Mouse (Mus musculus) 416B (cell line): Measurements from ENCODE around the gene Vmn2r25.
"Not testable (repeated sequence)": the region's sequence is repeated elsewhere in the genome, so short reads cannot be mapped to it uniquely, and the experiment has no call there.

Source experiments
- DNase-seq: peaks from one replicate; pipeline ENCODE4 v3.0.0; 2011; ENCODE audit warnings: low read depth

Gene Vmn2r25

DNA sequence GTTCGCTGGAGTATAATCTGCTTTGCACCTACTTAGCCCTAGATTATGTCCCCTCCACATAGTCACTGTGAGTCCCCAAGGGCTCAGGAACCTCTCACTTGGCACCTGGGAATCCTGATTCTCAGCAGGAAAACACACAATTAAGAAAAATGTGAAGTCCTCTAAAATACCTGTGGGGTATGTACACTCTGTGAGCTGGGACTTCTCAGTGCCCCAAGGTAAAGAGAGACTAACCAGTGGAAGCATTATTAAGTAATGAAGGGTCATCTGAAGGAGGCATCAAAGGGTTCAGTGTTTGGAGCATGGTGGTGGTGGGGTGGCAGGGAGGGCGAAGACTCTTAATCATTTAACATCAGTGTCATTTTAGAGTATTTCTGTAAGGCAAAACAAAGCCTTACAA lies at the start of gene Vmn2r25:
Gene Vmn2r25 (minus strand): TSS at position 101 of the 400 bp plus-strand sequence.
- DNase-seq: not testable (repeated sequence)

GRCm38 (mm10) chr6:123819951-123820350 lies 33.3 kb downstream of the Vmn2r25 start:
- peak; percentile 5 for DNase-seq

DNA sequence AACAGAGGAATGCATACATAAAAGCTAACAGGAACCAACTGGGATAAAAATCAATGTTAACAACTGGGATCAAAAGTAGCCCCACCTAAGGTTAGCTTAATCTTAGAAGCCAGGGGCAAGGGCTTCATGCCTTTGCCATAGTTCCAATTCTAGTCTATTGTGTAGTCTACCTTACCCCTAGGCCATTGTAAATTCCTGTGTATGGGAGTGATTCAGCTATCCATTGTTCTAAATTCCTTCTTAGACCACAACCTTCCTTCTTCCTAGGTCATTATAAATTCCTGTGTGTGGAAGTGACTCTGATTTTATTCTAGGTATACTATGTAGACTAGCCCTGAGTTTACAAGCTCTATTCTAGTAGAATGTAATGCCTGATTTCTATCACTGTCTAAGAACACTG lies 43.0 kb downstream of the Vmn2r25 start:
- DNase-seq: not testable (repeated sequence)

DNA sequence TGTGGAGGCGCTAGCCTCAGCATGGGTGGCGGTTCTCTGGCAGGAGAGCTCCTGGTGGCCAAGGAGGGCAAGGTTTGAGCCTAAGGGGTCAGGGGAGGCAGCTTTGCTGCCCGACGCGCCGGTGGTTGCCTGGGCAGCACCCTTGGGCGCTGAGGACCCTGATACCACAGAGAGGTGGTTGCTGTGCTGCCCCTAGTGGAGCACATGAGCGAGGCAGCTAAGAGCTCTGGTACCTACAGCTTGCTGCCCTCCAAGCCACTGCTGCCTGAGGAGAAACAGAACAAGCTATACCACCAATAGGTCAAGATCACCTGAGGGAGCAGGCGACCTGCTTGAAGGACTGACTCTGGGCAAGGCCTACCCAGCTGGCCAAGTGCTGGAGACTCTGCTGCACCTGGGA lies 59.5 kb downstream of the Vmn2r25 start:
- no peak for DNase-seq

- peak; percentile 5 for DNase-seq
Observed at GRCm38 (mm10) chr6:123784857-123785256, 68.4 kb downstream of the Vmn2r25 start.

- DNase-seq: no peak
Observed at GRCm38 (mm10) chr6:123778579-123778978, 74.7 kb downstream of the Vmn2r25 start, which contains the start of gene Vmn2r24. TSS of gene Vmn2r24 (plus strand) at chr6:123778879.
